Mouse (Mus musculus) erythroblast, embryonic 14.5 days (primary cell): ENCODE measurements around the gene Tmem223. TPM values are rescaled to one million over a fixed set of nuclear protein-coding genes. Genes with fewer than 3 reads are reported as not detected.
"Not testable (repeated sequence)": the region's sequence is repeated elsewhere in the genome, so short reads cannot be mapped to it uniquely, and the experiment has no call there.

Source experiments
- H3K27me3 ChIP-seq: 2 replicates; pipeline ENCODE4 v1.6.1; 2012; ENCODE audit warnings: inconsistent platforms; ENCODE audit not compliant: control insufficient read depth
- H3K36me3 ChIP-seq: 2 replicates; pipeline ENCODE4 v1.6.1; 2012; ENCODE audit warnings: mild to moderate bottlenecking, inconsistent platforms; ENCODE audit not compliant: control insufficient read depth
- H3K4me1 ChIP-seq: 2 replicates; pipeline ENCODE4 v1.6.1; 2012; ENCODE audit warnings: inconsistent platforms; ENCODE audit not compliant: control insufficient read depth
- H3K4me3 ChIP-seq: replicated peaks from 2 replicates; pipeline ENCODE3; 2012; ENCODE audit warnings: moderate library complexity, mild to moderate bottlenecking, inconsistent platforms
- H3K9me3 ChIP-seq: 2 replicates; pipeline ENCODE4 v1.6.1; 2012; ENCODE audit warnings: low read length, inconsistent platforms, mixed read lengths; ENCODE audit not compliant: control insufficient read depth
- GATA1 ChIP-seq: IDR thresholded peaks from 2 replicates; pipeline ENCODE4 v1.6.1; 2012; ENCODE audit warnings: low read length, inconsistent platforms, mixed read lengths
- TAL1 ChIP-seq: IDR thresholded peaks from 3 replicates; pipeline ENCODE4 v1.6.1; 2012; ENCODE audit warnings: low read length, inconsistent platforms, mixed read lengths
- polyA plus RNA-seq: library from polyadenylated mRNA; stranded (reverse); fragments of >175 nt; gene quantifications from 2 replicates; pipeline ENCODE4 v1.2.3, GENCODE M21; 2012

Gene Tmem223
- polyA plus RNA-seq, 1 experiment, result 4.9 TPM

GRCm38 (mm10) chr19:8726609-8727390 lies 44.0 kb upstream of the Tmem223 start:
- Histone ChIP-seq H3K4me3 (no peak overlapping the region), H3K36me3 (peaks cover 41% of the 10 kb centered on the region), H3K9me3 (no peaks in the 10 kb centered on the region), H3K27me3 (no peaks in the 10 kb centered on the region; the same call in 1 of the 2 replicates), H3K4me1 (peaks cover 42% of the 10 kb centered on the region)
- TF ChIP-seq TAL1 (no peak), GATA1 (no peak)

- H3K4me3 ChIP-seq, result no peak overlapping the region
- TF ChIP-seq TAL1, result no peak
- no peak for TF ChIP-seq GATA1
- peaks cover 41% of the 10 kb centered on the region for H3K36me3 ChIP-seq
Observed at GRCm38 (mm10) chr19:8727495-8728114, 43.2 kb upstream of the Tmem223 start.

GRCm38 (mm10) chr19:8728335-8729099 lies 42.3 kb upstream of the Tmem223 start:
- not testable (repeated sequence) for H3K9me3 ChIP-seq, H3K4me3 ChIP-seq
- Histone ChIP-seq H3K27me3 (peaks cover 10% of the 10 kb centered on the region), H3K4me1 (peaks cover 32% of the 10 kb centered on the region), H3K36me3 (peaks cover 41% of the 10 kb centered on the region)

More at GRCm38 (mm10) chr19:8727495-8728114, 43.2 kb upstream of the Tmem223 start:
- peaks cover 2% of the 10 kb centered on the region for H3K9me3 ChIP-seq
- peaks cover 3% of the 10 kb centered on the region for H3K27me3 ChIP-seq
- H3K4me1 ChIP-seq, result peaks cover 36% of the 10 kb centered on the region

GRCm38 (mm10) chr19:8734334-8734733 lies 36.5 kb upstream of the Tmem223 start:
- Histone ChIP-seq H3K4me3 (no peak overlapping the region), H3K9me3 (peaks cover 6% of the 10 kb centered on the region), H3K27me3 (peaks cover 16% of the 10 kb centered on the region), H3K36me3 (peaks cover 25% of the 10 kb centered on the region), H3K4me1 (peaks cover 33% of the 10 kb centered on the region)
- TF ChIP-seq GATA1 (no peak), TAL1 (no peak)

- peaks cover 16% of the 10 kb centered on the region for H3K27me3 ChIP-seq
- peak within 1 kb of the TSS; percentile 85 for H3K4me3 ChIP-seq
- H3K9me3 ChIP-seq, result peaks cover 6% of the 10 kb centered on the region
- H3K4me1 ChIP-seq, result peaks cover 39% of the 10 kb centered on the region
- TF ChIP-seq TAL1, result no peak
- no peak for TF ChIP-seq GATA1
- H3K36me3 ChIP-seq, result peaks cover 37% of the 10 kb centered on the region
Observed at GRCm38 (mm10) chr19:8735389-8736159, 35.2 kb upstream of the Tmem223 start, which contains the start of gene Wdr74. Wdr74 (plus strand) TSS chr19:8735827.

- Histone ChIP-seq H3K27me3 (peaks cover 16% of the 10 kb centered on the region), H3K36me3 (peaks cover 42% of the 10 kb centered on the region), H3K4me3 (peak overlapping the region; percentile 85), H3K9me3 (peaks cover 6% of the 10 kb centered on the region), H3K4me1 (peaks cover 45% of the 10 kb centered on the region)
- TF ChIP-seq TAL1 (no peak), GATA1 (no peak)
Observed at GRCm38 (mm10) chr19:8736160-8736467, 34.7 kb upstream of the Tmem223 start.

GRCm38 (mm10) chr19:8738911-8739310 lies 31.9 kb upstream of the Tmem223 start:
- Histone ChIP-seq H3K4me1 (peaks cover 61% of the 10 kb centered on the region), H3K4me3 (no peak overlapping the region), H3K27me3 (peaks cover 3% of the 10 kb centered on the region), H3K9me3 (no peaks in the 10 kb centered on the region), H3K36me3 (peaks cover 56% of the 10 kb centered on the region)
- TF ChIP-seq GATA1, result no peak
- TF ChIP-seq TAL1, result no peak

- TF ChIP-seq TAL1, result no peak
- no peak for TF ChIP-seq GATA1
- no peaks in the 10 kb centered on the region for H3K9me3 ChIP-seq
- no peak overlapping the region for H3K4me3 ChIP-seq
- H3K27me3 ChIP-seq, result no peaks in the 10 kb centered on the region
- peaks cover 57% of the 10 kb centered on the region for H3K4me1 ChIP-seq
- H3K36me3 ChIP-seq, result peaks cover 63% of the 10 kb centered on the region
Observed at GRCm38 (mm10) chr19:8739646-8740045, 31.1 kb upstream of the Tmem223 start.

GRCm38 (mm10) chr19:8740603-8741002 lies 30.2 kb upstream of the Tmem223 start, which contains the start of gene 1700092M07Rik:
1700092M07Rik (plus strand) TSS chr19:8740718.
- peaks cover 73% of the 10 kb centered on the region for H3K36me3 ChIP-seq
- no peaks in the 10 kb centered on the region for H3K9me3 ChIP-seq
- peak within 1 kb of the TSS; percentile 82 for H3K4me3 ChIP-seq
- peaks cover 50% of the 10 kb centered on the region for H3K4me1 ChIP-seq
- H3K27me3 ChIP-seq, result no peaks in the 10 kb centered on the region
- TF ChIP-seq TAL1, result no peak
